Mouse (Mus musculus): ENCODE measurements around the gene Arhgap31. TPM values are rescaled to one million over a fixed set of nuclear protein-coding genes. Genes with fewer than 3 reads are reported as not detected.
"Not testable (repeated sequence)": the region's sequence is repeated elsewhere in the genome, so short reads cannot be mapped to it uniquely, and the experiment has no call there.

Arhgap31 gene
- polyA plus RNA-seq, 1 experiment from 2014 or later: 36.1 TPM

- Histone ChIP-seq H3K9me3 (replicated peaks) (no peaks in the 10 kb centered on the region), H3K9ac (no peak overlapping the region), H3K36me3 (no peaks in the 10 kb centered on the region), H3K27me3 (no peaks in the 10 kb centered on the region), H3K27ac (peak overlapping the region; percentile 24), H3K4me2 (0 out of 2 replicates have a peak overlapping the region, but pooled peaks have one; percentile 6), H3K4me3 (no peak overlapping the region), H3K4me1 (replicated peaks) (peaks cover 3% of the 10 kb centered on the region)
- no peak for ATAC-seq (replicated peaks; ENCODE audit: insufficient number of reproducible peaks, insufficient read depth, low FRiP score, low read depth)
- WGBS: 71% methylated on average over 8 of the region's 8 CpGs
Measured at GRCm38 (mm10) chr16:38724256-38724655, 11.2 kb upstream of the Arhgap31 start.

GRCm38 (mm10) chr16:38721377-38721776 is 8.3 kb upstream of the Arhgap31 start:
- Histone ChIP-seq H3K4me2 (no peak overlapping the region), H3K27me3 (no peaks in the 10 kb centered on the region), H3K27ac (no peak overlapping the region), H3K4me3 (no peak overlapping the region), H3K9me3 (replicated peaks) (no peaks in the 10 kb centered on the region), H3K9ac (no peak overlapping the region), H3K36me3 (no peaks in the 10 kb centered on the region), H3K4me1 (replicated peaks) (no peaks in the 10 kb centered on the region)
- WGBS: 91% methylated on average over 8 of the region's 9 CpGs
- ATAC-seq (replicated peaks; ENCODE audit: insufficient number of reproducible peaks, insufficient read depth, low FRiP score, low read depth): no peak

GRCm38 (mm10) chr16:38714259-38714526 is 1.1 kb upstream of the Arhgap31 start:
- not testable (repeated sequence) for ATAC-seq (replicated peaks; ENCODE audit: insufficient number of reproducible peaks, insufficient read depth, low FRiP score, low read depth); H3K27me3 ChIP-seq; H3K9me3 ChIP-seq (replicated peaks); H3K9ac ChIP-seq; H3K36me3 ChIP-seq
- Histone ChIP-seq H3K4me2 (peak overlapping the region; percentile 58), H3K4me3 (peak overlapping the region; percentile 82), H3K4me1 (replicated peaks) (peaks cover 24% of the 10 kb centered on the region), H3K27ac (peak overlapping the region; percentile 99)
- WGBS: 19% methylated on average over 11 of the region's 12 CpGs

- ATAC-seq (replicated peaks; ENCODE audit: insufficient number of reproducible peaks, insufficient read depth, low FRiP score, low read depth): no peak
Measured at GRCm38 (mm10) chr16:38713404-38714258, 557 bp upstream of the Arhgap31 start.

GRCm38 (mm10) chr16:38712105-38712504 is 969 bp downstream of the Arhgap31 start:
- peaks cover 45% of the 10 kb centered on the region for H3K4me1 ChIP-seq (replicated peaks)
- 2% methylated on average over 12 of the region's 12 CpGs for WGBS
- H3K9me3 ChIP-seq (replicated peaks): no peaks in the 10 kb centered on the region
- H3K4me2 ChIP-seq: peak overlapping the region; percentile 58
- H3K27me3 ChIP-seq: no peaks in the 10 kb centered on the region
- no peak for ATAC-seq (replicated peaks; ENCODE audit: insufficient number of reproducible peaks, insufficient read depth, low FRiP score, low read depth)
- H3K4me3 ChIP-seq: peak overlapping the region; percentile 82
- H3K27ac ChIP-seq: peak overlapping the region; percentile 99
- peak overlapping the region; percentile 98 for H3K9ac ChIP-seq
- no peaks in the 10 kb centered on the region for H3K36me3 ChIP-seq

More at GRCm38 (mm10) chr16:38713404-38714258, 557 bp upstream of the Arhgap31 start:
- Histone ChIP-seq H3K36me3 (no peaks in the 10 kb centered on the region), H3K9ac (peak overlapping the region; percentile 98), H3K27ac (peak overlapping the region; percentile 99), H3K4me1 (replicated peaks) (peaks cover 29% of the 10 kb centered on the region), H3K4me3 (peak overlapping the region; percentile 82), H3K9me3 (replicated peaks) (no peaks in the 10 kb centered on the region), H3K27me3 (no peaks in the 10 kb centered on the region), H3K4me2 (peak overlapping the region; percentile 58)
- WGBS: 11% methylated on average over 17 of the region's 17 CpGs

GRCm38 (mm10) chr16:38711245-38711644 is 1.8 kb downstream of the Arhgap31 start:
- H3K4me1 ChIP-seq (replicated peaks): peaks cover 53% of the 10 kb centered on the region
- no peak for ATAC-seq (replicated peaks; ENCODE audit: insufficient number of reproducible peaks, insufficient read depth, low FRiP score, low read depth)

GRCm38 (mm10) chr16:38708962-38709520 is 4.0 kb downstream of the Arhgap31 start:
- Histone ChIP-seq H3K9me3 (replicated peaks) (no peaks in the 10 kb centered on the region), H3K36me3 (no peaks in the 10 kb centered on the region), H3K27me3 (no peaks in the 10 kb centered on the region), H3K4me2 (peak overlapping the region; percentile 58), H3K27ac (peak overlapping the region; percentile 99), H3K9ac (peak overlapping the region; percentile 40), H3K4me3 (peak overlapping the region; percentile 82), H3K4me1 (replicated peaks) (peaks cover 70% of the 10 kb centered on the region)
- ATAC-seq (replicated peaks; ENCODE audit: insufficient number of reproducible peaks, insufficient read depth, low FRiP score, low read depth): no peak
- WGBS: 47% methylated on average over 7 of the region's 7 CpGs

More at GRCm38 (mm10) chr16:38711245-38711644, 1.8 kb downstream of the Arhgap31 start:
- Histone ChIP-seq H3K27ac (peak overlapping the region; percentile 99), H3K4me3 (peak overlapping the region; percentile 82), H3K4me2 (peak overlapping the region; percentile 58), H3K9me3 (replicated peaks) (no peaks in the 10 kb centered on the region), H3K27me3 (no peaks in the 10 kb centered on the region), H3K9ac (peak overlapping the region; percentile 98), H3K36me3 (no peaks in the 10 kb centered on the region)
- WGBS: 19% methylated on average over 4 of the region's 4 CpGs

- Histone ChIP-seq H3K4me2 (peak overlapping the region; percentile 58), H3K27ac (peak overlapping the region; percentile 68), H3K27me3 (no peaks in the 10 kb centered on the region), H3K9me3 (replicated peaks) (no peaks in the 10 kb centered on the region), H3K36me3 (no peaks in the 10 kb centered on the region), H3K4me1 (replicated peaks) (peaks cover 85% of the 10 kb centered on the region), H3K4me3 (peak overlapping the region; percentile 6; the same call in 1 of the 2 replicates), H3K9ac (peak overlapping the region; percentile 36; the same call in 1 of the 2 replicates)
- ATAC-seq (replicated peaks; ENCODE audit: insufficient number of reproducible peaks, insufficient read depth, low FRiP score, low read depth): no peak; the same call in 1 of the 2 replicates
- 28% methylated on average over 7 of the region's 7 CpGs for WGBS
Measured at GRCm38 (mm10) chr16:38706782-38707181, 6.3 kb downstream of the Arhgap31 start.

- Histone ChIP-seq H3K27me3 (no peaks in the 10 kb centered on the region), H3K9ac (no peak overlapping the region), H3K9me3 (replicated peaks) (no peaks in the 10 kb centered on the region), H3K4me3 (no peak overlapping the region), H3K4me1 (replicated peaks) (peaks cover 93% of the 10 kb centered on the region), H3K4me2 (0 out of 2 replicates have a peak overlapping the region, but pooled peaks have one; percentile 4), H3K27ac (peak overlapping the region; percentile 68), H3K36me3 (no peaks in the 10 kb centered on the region)
- no peak for ATAC-seq (replicated peaks; ENCODE audit: insufficient number of reproducible peaks, insufficient read depth, low FRiP score, low read depth)
- WGBS: 50% methylated on average over 9 of the region's 9 CpGs
Measured at GRCm38 (mm10) chr16:38705531-38706281, 7.4 kb downstream of the Arhgap31 start.

GRCm38 (mm10) chr16:38703501-38703900 is 9.6 kb downstream of the Arhgap31 start:
- Histone ChIP-seq H3K4me3 (no peak overlapping the region), H3K4me2 (no peak overlapping the region), H3K9ac (no peak overlapping the region), H3K9me3 (replicated peaks) (no peaks in the 10 kb centered on the region), H3K27ac (no peak overlapping the region), H3K27me3 (no peaks in the 10 kb centered on the region), H3K4me1 (replicated peaks) (peaks cover 88% of the 10 kb centered on the region), H3K36me3 (peaks cover 5% of the 10 kb centered on the region; the same call in 1 of the 2 replicates)
- WGBS: 33% methylated on average over 6 of the region's 6 CpGs
- no peak for ATAC-seq (replicated peaks; ENCODE audit: insufficient number of reproducible peaks, insufficient read depth, low FRiP score, low read depth)

GRCm38 (mm10) chr16:38702316-38702715 is 10.8 kb downstream of the Arhgap31 start:
- Histone ChIP-seq H3K4me2 (peak overlapping the region; percentile 37), H3K9me3 (replicated peaks) (no peaks in the 10 kb centered on the region), H3K4me1 (replicated peaks) (peaks cover 76% of the 10 kb centered on the region), H3K9ac (no peak overlapping the region), H3K4me3 (no peak overlapping the region), H3K27ac (peak overlapping the region; percentile 68), H3K27me3 (no peaks in the 10 kb centered on the region), H3K36me3 (peaks cover 5% of the 10 kb centered on the region; the same call in 1 of the 2 replicates)
- no peak for ATAC-seq (replicated peaks; ENCODE audit: insufficient number of reproducible peaks, insufficient read depth, low FRiP score, low read depth)
- WGBS: 65% methylated on average over 3 of the region's 3 CpGs
